Mouse (Mus musculus) adipocyte (in vitro differentiated cells): Measurements from ENCODE around the gene Mterf1a.
"Not testable (repeated sequence)": the region's sequence is repeated elsewhere in the genome, so short reads cannot be mapped to it uniquely, and the experiment has no call there.

Experiments
- DNase-seq: peaks from one replicate; pipeline ENCODE4 v3.0.0-alpha.2; 2016; ENCODE audit warnings: low spot score

The Mterf1a gene

GRCm38 (mm10) chr5:3893459-3894293, at the start of gene Mterf1a:
TSS of gene Mterf1a (minus strand) at chr5:3893933.
- peak; percentile 35 for DNase-seq

- DNase-seq, result not testable (repeated sequence)
These were observed 49.4 kb upstream of the Mterf1a start for GRCm38 (mm10) chr5:3943169-3943568.

GRCm38 (mm10) chr5:3941240-3941639, 47.5 kb upstream of the Mterf1a start:
- DNase-seq, result no peak

GRCm38 (mm10) chr5:3939335-3939734, 45.6 kb upstream of the Mterf1a start:
- DNase-seq, result no peak

- DNase-seq, result no peak
These were observed 45.2 kb upstream of the Mterf1a start for GRCm38 (mm10) chr5:3938905-3939304.

GRCm38 (mm10) chr5:3935778-3936554, 42.2 kb upstream of the Mterf1a start:
- DNase-seq, result peak; percentile 19

- no peak for DNase-seq
These were observed 41.5 kb upstream of the Mterf1a start for GRCm38 (mm10) chr5:3935266-3935665.

- DNase-seq, result no peak
These were observed 39.8 kb upstream of the Mterf1a start for GRCm38 (mm10) chr5:3933551-3933950.

GRCm38 (mm10) chr5:3931636-3932035, 37.9 kb upstream of the Mterf1a start:
- DNase-seq, result no peak

- no peak for DNase-seq
These were observed 37.0 kb upstream of the Mterf1a start for GRCm38 (mm10) chr5:3930760-3931159.

- DNase-seq, result peak; percentile 74
These were observed 34.9 kb upstream of the Mterf1a start for GRCm38 (mm10) chr5:3928690-3929046.

- peak; percentile 50 for DNase-seq
These were observed 34.3 kb upstream of the Mterf1a start, which contains the start of gene Akap9 for GRCm38 (mm10) chr5:3927801-3928689. TSS of gene Akap9 (plus strand) at chr5:3928054.

GRCm38 (mm10) chr5:3926666-3927065, 32.9 kb upstream of the Mterf1a start:
- no peak for DNase-seq

GRCm38 (mm10) chr5:3922350-3922749, 28.6 kb upstream of the Mterf1a start:
- no peak for DNase-seq

- DNase-seq, result no peak
These were observed 11.7 kb upstream of the Mterf1a start for GRCm38 (mm10) chr5:3905471-3905870.

- DNase-seq, result not testable (repeated sequence)
These were observed 524 bp upstream of the Mterf1a start for GRCm38 (mm10) chr5:3894294-3894619.

- no peak for DNase-seq
These were observed 4.5 kb downstream of the Mterf1a start for GRCm38 (mm10) chr5:3889201-3889600.

- DNase-seq, result not testable (repeated sequence)
These were observed 6.9 kb downstream of the Mterf1a start for GRCm38 (mm10) chr5:3886862-3887261.

GRCm38 (mm10) chr5:3873485-3873884, 20.2 kb downstream of the Mterf1a start:
- no peak for DNase-seq

- DNase-seq, result no peak
These were observed 21.4 kb downstream of the Mterf1a start for GRCm38 (mm10) chr5:3872348-3872747.

GRCm38 (mm10) chr5:3870161-3870560, 23.6 kb downstream of the Mterf1a start:
- no peak for DNase-seq

- DNase-seq, result no peak
These were observed 48.7 kb downstream of the Mterf1a start, which contains the start of gene Lrrd1 for GRCm38 (mm10) chr5:3845026-3845425. TSS of gene Lrrd1 (plus strand) at chr5:3845173.
